In the genomic region with DNA sequence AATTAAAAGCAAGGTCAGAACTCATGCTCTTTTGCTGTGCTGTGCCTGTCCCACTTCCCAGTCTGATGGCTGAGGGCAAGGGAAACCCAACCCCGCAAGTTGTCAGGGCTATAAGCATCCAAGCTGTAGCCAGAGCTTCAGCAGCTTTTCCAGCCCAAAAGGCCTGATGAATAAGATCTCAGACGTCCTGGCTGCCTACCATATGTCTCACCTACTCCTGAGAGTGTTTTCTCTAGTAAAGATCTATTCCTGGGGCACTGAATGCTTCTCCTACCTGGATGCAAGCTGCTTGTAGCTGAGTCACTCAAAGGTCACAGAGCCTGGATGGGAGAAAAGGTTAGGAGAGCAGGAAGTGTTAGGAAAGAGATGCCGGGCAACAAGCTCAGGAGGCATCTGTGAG, we compare ENCODE assay signal across 16 mouse cellular contexts.
DNase-seq lines count a peak whose midpoint lies in the region; ATAC-seq lines count a peak whose summit lies in the region.
"Had no signal": no experiment of that assay in that cellular context is flagged by ENCODE, and none has a peak within 500 bp of the region (broad histone marks: within the 10 kb centered on the region; RNA-seq: fewer than 3 reads in every experiment).

No protein-coding gene starts in this region.

- no peak overlapping the region for H3K4me2 ChIP-seq in midbrain, embryonic 11.5 days
- H3K4me2 ChIP-seq in midbrain, embryonic 14.5 days (ENCODE audit: low read length) = no peak overlapping the region
- H3K4me2 ChIP-seq: forebrain, embryonic 15.5 days; heart, embryonic 11.5 days; hindbrain, embryonic 12.5 days; hindbrain, embryonic 15.5 days had no signal

- ATAC-seq in midbrain, embryonic 11.5 days (ENCODE audit: low FRiP score) = no peak
- ATAC-seq in midbrain, embryonic 14.5 days (ENCODE audit: low FRiP score, low TSS enrichment) = no peak
- ATAC-seq: forebrain, embryonic 15.5 days; intestine, postnatal 0 days had no signal

- H3K4me1 ChIP-seq in midbrain, embryonic 11.5 days (ENCODE audit: control insufficient read depth, insufficient read depth, low read length) = no peaks in the 10 kb centered on the region
- no peaks in the 10 kb centered on the region for H3K4me1 ChIP-seq in midbrain, embryonic 14.5 days (ENCODE audit: control insufficient read depth, insufficient read depth, low read length)
- H3K4me1 ChIP-seq: forebrain, embryonic 15.5 days; hindbrain, embryonic 12.5 days; hindbrain, embryonic 15.5 days had no signal

- H3K36me3 ChIP-seq in midbrain, embryonic 11.5 days (ENCODE audit: control insufficient read depth, insufficient read depth, low read length) = no peaks in the 10 kb centered on the region
- no peaks in the 10 kb centered on the region for H3K36me3 ChIP-seq in midbrain, embryonic 14.5 days (ENCODE audit: control insufficient read depth, insufficient read depth, low read length)
- H3K36me3 ChIP-seq: forebrain, embryonic 15.5 days; hindbrain, embryonic 12.5 days; hindbrain, embryonic 15.5 days had no signal

- H3K9me3 ChIP-seq in midbrain, embryonic 11.5 days (ENCODE audit: control insufficient read depth, low read length) = no peaks in the 10 kb centered on the region
- H3K9me3 ChIP-seq in midbrain, embryonic 14.5 days (ENCODE audit: control insufficient read depth, low read length) = no peaks in the 10 kb centered on the region
- H3K9me3 ChIP-seq: forebrain, embryonic 15.5 days; hindbrain, embryonic 12.5 days; hindbrain, embryonic 15.5 days had no signal

- DNase-seq in cerebellum, adult 11-12 months = peak; percentile 5
- no peak for DNase-seq in cerebellum, adult 11 months
- peak; percentile 12 for DNase-seq in cerebellum, adult 9-11 months
- DNase-seq in cerebellum, postnatal 25 days = no peak
- peak; percentile 62 for DNase-seq in midbrain, embryonic 11.5 days (ENCODE audit: low spot score, missing footprints)
- no peak for DNase-seq in midbrain, embryonic 14.5 days
- DNase-seq: adrenal gland, postnatal 10 days; adrenal gland, postnatal 36 days; gastrocnemius, postnatal 25 days; heart, adult 2 months; kidney, adult 2 months had no signal

- H3K27ac ChIP-seq in midbrain, embryonic 11.5 days (ENCODE audit: low read depth, low read length) = no peak overlapping the region
- no peak overlapping the region for H3K27ac ChIP-seq in midbrain, embryonic 14.5 days (replicated peaks; ENCODE audit: low read depth, low read length)
- H3K27ac ChIP-seq: forebrain, embryonic 15.5 days; heart, adult 2 months; hindbrain, embryonic 12.5 days; hindbrain, embryonic 15.5 days had no signal

- no peak overlapping the region for H3K4me3 ChIP-seq in midbrain, embryonic 11.5 days (ENCODE audit: low read depth, low read length)
- no peak overlapping the region for H3K4me3 ChIP-seq in midbrain, embryonic 14.5 days (replicated peaks; ENCODE audit: low read depth, low read length)
- H3K4me3 ChIP-seq: forebrain, embryonic 15.5 days; heart, adult 2 months; hindbrain, embryonic 12.5 days; hindbrain, embryonic 15.5 days had no signal

- WGBS in midbrain, embryonic 11.5 days = 76% methylated on average over 3 of the region's 3 CpGs
- 76% methylated on average over 3 of the region's 3 CpGs for WGBS in midbrain, embryonic 14.5 days

- H3K9ac ChIP-seq in midbrain, embryonic 11.5 days (ENCODE audit: low read length) = no peak overlapping the region
- no peak overlapping the region for H3K9ac ChIP-seq in midbrain, embryonic 14.5 days (replicated peaks; ENCODE audit: low read length)
- H3K9ac ChIP-seq: forebrain, embryonic 15.5 days; hindbrain, embryonic 12.5 days; hindbrain, embryonic 15.5 days had no signal

- no peaks in the 10 kb centered on the region for H3K27me3 ChIP-seq in midbrain, embryonic 11.5 days (ENCODE audit: control insufficient read depth, insufficient read depth, low read length)
- no peaks in the 10 kb centered on the region for H3K27me3 ChIP-seq in midbrain, embryonic 14.5 days (ENCODE audit: control insufficient read depth, insufficient read depth, low read length)
- H3K27me3 ChIP-seq: forebrain, embryonic 15.5 days; hindbrain, embryonic 12.5 days; hindbrain, embryonic 15.5 days had no signal

Comparison
In these comparisons a context has a peak if more than half of its experiments do, and no peak if none do; other contexts are left out.
1. DNase-seq: peak in cerebellum, adult 11-12 months (single experiment), cerebellum, adult 9-11 months (single experiment) and midbrain, embryonic 11.5 days (single experiment); none in cerebellum, adult 11 months (single experiment), cerebellum, postnatal 25 days (0 of 2) and midbrain, embryonic 14.5 days (single experiment).